Mouse (Mus musculus): Measurements from ENCODE around the gene Flnc. TPM values are rescaled to one million over a fixed set of nuclear protein-coding genes. Genes with fewer than 3 reads are reported as not detected.

Flnc gene
- total RNA-seq, 2 experiments from 2014 or later: 393 to 460 TPM

DNA sequence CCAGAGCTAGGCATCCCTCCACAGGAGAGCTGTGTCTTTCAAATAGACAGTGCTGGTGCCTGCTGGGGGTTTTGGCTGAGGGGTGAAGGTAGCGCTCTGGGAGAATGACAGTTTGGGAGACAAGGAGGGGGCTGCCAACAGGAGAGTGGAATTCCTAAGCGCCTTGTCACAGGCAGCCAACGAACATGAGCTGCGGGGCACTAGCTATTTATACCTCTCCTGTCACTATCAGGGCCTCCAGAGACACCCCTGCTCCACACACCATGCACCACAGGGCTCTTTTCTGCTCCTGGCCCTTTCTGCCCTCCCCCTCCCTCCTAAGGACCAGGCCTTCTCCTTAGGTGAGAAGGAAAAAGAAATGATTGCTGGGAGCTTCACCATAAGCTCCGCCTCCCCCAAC lies 1.6 kb upstream of the Flnc start:
- DNase-seq: no peak

DNA sequence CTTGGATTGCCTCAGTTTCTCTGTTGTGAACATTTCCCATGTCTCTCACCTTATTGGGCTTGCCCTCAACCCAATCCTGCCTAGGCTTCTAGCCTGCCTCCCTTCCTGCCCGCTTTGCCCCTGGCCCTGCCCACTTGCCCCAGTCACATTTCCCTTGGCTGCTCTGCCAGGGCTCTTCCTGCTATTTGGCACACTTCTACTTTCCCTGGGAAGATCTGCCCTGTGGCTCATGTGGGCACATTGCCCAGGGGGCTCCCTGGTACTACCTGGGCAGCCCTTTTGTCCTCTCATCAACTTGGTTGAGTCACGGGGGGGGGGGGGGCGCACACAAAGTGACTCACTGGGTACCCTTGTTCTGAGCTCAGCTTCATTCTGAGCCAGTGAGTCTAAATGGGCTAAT lies 900 bp upstream of the Flnc start:
- DNase-seq: no peak

DNA sequence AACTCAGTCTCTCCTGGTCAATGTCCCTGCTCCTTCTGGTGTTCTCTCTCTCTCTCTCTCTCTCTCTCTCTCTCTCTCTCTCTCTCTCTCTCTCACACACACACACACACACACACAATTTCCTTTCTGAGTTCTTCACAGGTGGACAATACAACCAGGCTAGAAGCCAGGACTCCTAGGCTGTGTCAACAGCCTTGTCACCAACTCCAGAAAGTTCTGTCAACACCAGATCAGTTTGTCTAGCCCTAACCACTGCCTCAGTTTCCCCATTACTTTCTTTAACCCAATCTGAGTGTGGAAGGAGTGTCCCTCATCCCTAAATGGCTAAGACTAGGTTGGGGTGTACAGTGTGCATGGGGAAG lies 399 bp upstream of the Flnc start:
- no peak for DNase-seq

DNA sequence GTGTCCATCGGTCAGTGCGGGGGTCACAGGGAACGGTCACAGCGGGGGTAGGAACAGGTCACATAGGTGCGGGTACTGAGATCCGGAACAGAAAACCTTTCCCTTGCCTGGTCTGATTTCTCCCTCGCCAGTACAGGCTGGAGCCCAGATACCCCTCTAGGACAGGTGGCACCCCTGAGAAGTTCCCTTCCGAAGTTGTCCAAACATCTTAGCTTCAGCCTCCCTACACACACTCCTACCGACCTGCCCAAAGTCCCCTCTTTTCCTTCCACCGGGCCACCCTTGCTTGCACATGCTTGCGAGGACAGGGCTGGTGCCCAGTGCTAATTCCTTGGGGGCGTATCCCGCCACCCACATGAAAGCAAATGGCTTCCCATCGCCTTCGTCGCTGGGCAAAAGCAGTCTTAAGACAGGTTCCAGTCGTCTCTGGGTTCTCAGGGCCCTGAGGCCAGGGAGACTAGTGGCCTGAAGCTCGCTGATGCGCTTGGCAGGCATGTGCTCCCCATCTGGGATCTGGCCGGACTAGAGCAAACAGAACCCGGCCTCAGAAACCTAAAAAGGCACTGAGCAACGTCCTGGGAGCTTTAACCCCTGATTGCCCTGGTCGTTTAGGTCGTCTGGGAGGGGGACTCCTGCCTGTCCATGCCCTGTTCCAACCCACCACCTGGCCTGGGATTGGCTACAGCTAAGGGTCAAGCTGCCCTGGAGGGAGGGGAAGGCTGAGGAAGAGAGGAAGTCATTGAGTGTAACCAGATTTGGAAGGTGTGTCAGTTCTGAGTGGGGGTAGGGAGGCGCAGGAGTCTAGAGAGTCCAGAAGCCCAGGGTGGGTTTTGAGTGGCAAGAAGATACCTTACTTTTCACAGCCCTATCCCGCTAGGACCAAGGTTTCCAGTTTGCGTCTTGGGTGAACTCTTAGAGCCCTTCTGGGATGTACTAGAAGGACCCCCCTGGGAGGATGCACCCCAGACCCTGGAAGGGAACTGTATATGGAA lies 1.0 kb downstream of the Flnc start:
- DNase-seq: peak; percentile 68

DNA sequence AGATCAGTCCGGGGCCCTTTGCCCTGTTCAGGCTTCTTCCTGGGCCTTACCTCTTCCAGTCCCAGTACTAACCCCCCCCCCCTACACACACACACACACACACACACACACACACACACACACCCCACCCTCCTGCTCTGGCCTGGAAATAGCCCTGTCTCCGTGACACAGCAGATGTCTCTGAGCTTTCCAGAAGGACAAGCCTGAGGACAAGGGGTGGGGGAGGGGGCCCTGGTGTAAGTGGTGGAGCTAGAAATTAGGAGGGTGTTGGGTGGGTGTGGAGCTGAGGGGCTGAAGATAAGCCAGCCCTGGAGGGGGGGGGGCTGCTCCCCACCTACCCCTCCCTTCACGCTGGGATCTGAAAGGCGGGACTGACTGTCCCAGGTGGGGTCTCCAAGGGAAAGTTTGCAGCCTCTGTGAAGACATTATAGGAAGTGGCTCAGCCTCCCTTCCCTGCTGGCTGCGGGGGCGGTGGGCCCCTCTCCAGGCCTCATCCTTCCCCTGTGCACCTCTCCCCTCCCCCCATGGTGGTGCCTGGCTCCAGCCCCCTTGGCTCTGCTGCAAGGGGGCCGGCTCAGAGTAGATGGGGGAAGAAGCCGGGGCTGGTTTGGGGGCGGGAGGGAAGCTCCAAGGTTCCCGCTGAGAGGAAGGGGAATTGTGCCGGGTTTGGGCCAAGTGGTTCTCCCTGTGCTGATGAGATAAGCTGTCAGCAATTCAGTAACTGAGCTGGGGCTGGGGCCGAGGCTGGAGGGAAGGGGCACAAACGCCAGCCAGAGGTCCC lies 2.0 kb downstream of the Flnc start:
- DNase-seq: peak; percentile 78

DNA sequence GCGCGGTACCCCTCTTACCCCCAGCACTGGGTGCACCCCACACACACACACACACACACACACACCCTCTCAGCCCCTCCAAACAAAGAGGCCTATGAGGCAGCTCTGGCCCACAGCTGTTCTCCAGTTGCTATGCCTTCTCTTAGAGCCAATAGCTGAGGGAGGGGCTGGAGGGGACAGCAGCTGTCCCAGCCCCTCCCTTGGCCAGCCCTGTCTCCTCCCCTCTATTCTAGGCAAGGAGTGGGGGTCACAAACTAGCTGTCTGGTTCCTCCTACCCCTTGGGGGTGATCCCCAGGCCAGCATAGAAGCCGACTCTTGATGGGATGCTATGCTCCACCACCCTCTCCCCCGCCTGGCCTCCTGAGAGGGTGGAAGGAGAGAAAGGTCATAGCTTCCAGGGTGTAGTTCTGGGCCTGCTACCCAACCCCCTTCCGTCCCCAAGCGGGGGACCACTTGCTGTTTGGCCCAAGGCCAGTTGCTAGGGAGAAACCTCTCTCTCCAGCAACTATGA lies 2.9 kb downstream of the Flnc start:
- DNase-seq: peak; percentile 62

DNA sequence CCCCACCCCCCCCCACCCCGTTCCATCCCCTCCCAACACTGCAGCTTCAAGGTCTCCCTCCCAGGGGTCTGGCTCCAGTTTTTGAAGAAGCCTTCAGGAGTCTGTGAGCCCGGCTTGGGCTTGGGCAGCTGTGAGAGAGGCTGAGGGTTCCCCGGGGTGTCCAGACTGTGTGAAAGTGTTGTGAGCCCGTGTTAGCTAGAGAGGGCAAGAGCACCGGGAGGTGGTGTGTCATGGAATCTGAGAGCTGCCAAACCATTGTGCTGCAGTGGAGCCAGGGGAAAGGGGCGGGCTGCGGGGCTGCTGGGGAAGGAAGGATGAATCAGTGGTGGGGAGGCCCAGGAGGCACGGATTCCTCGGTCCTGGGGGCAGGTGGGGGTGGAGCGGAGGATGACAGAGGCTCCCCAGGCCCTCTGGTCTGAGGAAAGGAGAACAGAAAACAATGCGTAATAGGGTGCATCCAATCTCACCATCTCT lies 3.4 kb downstream of the Flnc start:
- DNase-seq: peak; percentile 72

DNA sequence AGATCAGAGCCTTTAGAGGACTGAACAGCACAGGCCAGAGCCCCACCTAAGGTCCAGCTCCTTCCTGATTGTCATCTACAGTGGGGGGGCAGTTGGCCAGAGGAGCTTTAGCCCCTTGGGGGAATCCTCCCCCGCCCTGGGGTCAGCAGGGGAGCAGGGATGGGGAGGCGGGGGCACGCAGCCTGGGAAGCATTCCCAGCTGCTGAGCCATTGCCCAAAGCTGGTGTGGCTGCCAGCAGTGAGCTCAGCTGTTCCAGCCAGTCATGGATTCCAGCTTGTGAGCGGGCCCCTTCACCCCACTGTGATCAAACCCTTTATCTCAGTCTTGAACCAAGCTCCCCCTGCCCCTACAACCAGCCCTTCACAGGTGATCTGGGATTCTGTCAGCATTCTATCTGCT lies 6.2 kb downstream of the Flnc start:
- DNase-seq: peak; percentile 67

DNA sequence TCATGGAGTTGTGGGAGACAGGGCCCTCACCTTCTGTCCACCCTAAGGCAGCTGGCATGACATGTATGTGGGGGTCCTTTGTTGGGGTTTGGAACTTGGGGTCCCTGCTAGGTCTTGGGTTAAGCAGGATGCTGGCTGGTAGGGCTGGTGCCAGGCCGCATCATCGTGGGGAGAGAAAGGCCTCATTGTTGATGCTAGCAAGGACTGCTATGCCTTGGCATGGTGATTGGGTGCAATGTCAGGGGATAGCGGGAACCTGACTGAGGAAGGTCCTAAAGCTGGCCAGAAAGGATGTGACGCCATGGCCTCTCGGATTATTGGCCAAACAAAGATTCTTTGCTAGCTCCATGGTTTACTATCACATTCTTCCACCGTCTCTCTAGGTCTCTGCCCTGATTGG lies 6.7 kb downstream of the Flnc start:
- DNase-seq: no peak

DNA sequence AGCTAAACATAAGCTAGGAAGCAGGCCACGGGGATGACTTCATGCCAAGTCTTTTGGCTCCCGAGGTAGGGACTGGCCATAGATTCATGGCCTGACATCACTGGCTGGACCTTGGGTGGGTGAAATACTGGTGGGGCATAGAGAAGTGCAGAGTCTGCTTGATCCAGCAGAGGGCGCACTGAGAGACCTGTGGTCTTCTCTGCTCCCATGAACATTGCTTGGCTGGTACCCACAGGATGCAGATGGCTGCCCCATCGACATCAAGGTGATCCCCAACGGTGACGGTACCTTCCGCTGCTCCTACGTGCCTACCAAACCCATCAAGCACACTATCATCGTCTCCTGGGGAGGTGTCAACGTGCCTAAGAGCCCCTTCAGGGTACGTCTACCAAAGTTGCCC lies 11.7 kb downstream of the Flnc start:
- DNase-seq: peak; percentile 66

DNA sequence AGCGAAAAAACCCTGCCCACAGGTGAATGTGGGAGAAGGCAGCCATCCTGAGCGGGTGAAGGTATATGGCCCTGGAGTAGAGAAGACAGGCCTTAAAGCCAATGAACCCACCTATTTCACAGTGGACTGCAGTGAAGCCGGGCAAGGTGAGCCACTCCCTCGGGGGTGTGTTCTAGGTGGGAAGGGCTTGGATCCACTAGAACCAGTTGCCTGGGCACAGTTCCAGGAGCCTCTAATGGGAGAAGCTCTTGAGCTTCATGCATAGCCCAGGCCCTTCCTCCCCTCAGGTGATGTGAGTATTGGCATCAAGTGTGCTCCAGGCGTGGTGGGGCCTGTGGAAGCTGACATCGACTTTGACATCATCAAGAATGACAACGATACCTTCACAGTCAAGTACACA lies 12.3 kb downstream of the Flnc start:
- no peak for DNase-seq

DNA sequence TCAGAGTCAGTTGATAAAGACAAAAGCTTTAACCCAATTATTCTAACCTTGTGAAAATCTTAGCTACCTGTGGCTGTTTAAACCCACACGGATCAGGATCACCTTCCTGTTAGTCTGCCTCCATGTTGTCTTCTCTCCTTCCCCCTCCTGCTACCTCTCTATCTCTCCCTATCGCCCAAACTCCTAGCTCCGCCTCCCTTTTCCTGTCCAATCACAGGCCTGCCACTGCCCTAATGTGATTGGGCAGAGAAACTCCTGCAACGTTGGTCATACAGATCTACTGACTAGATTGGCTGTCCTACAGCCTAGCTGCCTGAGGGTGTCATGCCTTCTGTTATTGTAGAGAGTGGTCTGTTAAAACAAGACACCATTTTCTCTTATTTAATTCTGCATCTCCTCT lies 16.8 kb downstream of the Flnc start:
- DNase-seq: no peak

DNA sequence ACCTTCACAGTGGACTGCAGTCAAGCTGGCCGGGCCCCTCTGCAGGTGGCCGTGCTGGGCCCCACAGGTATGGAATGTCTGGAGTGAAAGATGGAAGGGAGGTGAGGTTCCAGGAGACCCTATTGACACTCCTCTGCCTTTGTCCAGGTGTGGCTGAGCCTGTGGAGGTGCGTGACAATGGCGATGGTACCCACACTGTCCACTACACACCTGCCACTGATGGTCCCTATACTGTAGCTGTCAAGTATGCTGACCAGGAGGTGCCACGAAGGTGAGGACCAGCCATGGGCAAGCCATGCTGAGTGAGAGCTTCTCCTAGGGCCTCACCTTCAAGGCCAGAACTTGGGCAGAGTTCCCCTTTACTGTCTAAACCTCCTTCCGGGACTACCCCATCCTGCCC lies 17.6 kb downstream of the Flnc start:
- no peak for DNase-seq

DNA sequence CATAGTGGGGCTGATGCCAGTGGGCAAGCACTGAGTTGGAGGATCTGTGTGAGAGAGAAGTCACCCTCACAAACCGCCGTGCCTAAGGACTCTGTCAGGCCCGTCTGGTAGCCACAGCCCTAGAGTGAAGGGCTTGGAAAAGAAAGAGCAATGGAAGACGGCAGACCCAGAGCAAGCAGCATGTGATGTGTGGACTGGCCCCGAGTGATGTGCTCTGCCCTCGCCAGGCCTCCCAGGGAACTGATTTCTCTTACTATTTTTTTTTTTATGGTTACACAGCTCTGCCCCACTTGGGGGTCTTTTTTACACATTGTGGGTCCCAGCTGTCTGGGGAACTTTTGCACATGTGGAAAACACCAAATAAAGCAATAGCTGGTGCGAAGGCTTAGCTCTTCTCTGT lies 28.4 kb downstream of the Flnc start:
- DNase-seq: peak; percentile 5

DNA sequence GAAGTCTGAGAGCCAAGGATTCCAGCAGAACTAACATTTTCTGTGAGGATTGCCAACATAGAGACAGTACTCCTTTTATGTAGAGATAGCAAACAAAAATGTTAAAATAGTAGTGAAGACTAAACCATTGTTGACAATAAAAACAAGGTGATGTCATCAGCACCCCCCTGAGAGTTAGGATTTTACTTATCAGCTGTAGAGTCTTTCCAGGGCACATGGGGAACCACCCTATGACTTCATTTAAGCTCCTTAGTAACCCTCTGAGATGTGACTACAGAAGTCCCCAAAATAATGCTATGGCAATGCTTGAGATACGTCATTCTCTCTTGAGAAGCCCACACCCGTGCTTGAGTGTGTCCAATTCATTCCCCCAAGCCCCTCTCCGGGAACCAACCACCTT lies 30.3 kb downstream of the Flnc start:
- DNase-seq: no peak

DNA sequence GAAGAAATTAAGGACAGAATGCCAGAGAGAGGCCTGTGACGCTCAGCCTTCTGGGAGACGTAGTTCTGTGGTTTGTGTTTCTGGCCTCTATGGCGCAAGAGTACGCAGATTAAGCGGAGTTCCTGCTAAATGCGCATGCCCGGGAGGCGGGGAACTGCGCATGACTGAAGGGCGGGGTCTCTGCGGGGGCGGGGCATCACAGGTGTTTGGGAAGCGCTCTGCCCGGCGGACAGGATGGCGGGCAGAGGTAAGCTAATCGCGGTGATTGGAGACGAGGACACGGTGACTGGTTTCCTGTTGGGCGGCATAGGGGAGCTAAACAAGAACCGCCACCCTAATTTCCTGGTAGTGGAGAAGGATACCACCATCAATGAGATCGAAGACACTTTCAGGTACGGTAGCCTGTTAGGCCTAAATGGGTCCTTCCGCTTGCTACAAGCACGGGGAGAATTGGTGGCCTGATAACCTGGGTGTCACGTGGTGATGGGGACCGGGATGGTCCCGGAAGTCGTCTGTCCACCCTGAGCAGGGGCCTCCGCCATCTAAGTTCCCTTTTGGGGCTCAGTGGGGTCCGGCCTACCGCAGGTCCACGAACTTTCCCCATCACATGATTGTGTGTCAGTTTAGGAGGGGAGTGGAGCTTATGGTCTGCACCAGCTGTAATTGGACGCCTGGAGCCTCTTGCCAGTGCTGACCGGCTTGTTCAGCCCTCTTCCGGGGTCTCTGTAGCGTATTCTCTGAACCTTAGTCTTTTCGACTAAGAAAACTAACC lies 34.7 kb downstream of the Flnc start, which contains the start of gene Atp6v1f:
Gene Atp6v1f (plus strand): TSS at position 136 of the 772 bp plus-strand sequence.
- DNase-seq: peak; percentile 93

DNA sequence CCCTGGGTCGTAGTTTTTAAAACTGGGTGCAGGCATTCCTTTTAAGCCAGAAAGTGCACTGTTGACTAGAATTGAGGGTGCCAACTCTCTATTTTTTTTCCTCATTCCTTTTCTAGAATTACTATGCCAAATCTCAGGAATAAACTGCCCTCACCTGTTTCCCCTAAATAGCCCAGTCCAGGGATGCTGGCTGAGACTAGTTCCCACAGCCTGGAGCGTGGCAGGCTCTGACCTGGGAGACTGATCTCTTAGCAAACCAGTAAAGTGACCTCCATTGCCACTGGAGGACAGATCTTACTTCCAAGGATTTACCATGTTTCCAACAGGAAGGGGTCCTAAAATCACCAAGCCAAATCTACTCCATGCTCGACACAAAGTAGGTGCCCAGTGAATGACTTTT lies 35.8 kb downstream of the Flnc start:
- no peak for DNase-seq

DNA sequence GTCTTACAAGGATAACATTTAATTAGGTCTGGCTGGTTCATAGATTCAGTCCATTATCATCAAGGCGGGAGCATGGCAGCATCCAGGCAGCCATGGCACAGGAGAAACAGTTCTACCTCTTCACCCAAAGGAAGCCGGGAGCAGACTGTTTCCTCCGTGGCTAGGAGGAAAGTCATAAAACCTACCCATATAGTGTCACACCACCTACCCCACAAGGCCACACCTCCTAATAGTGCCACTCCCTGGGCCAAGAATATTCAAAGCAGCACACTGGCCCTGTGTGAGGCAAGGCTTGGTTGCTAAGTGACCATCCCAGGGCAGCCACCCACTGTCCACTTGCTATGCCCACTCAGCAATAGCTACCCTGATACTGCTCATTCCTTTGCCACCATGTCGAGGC lies 38.1 kb downstream of the Flnc start, which contains the start of gene Atp6v1fnb:
Gene Atp6v1fnb (plus strand): TSS at position 301 of the 400 bp plus-strand sequence.
- no peak for DNase-seq

DNA sequence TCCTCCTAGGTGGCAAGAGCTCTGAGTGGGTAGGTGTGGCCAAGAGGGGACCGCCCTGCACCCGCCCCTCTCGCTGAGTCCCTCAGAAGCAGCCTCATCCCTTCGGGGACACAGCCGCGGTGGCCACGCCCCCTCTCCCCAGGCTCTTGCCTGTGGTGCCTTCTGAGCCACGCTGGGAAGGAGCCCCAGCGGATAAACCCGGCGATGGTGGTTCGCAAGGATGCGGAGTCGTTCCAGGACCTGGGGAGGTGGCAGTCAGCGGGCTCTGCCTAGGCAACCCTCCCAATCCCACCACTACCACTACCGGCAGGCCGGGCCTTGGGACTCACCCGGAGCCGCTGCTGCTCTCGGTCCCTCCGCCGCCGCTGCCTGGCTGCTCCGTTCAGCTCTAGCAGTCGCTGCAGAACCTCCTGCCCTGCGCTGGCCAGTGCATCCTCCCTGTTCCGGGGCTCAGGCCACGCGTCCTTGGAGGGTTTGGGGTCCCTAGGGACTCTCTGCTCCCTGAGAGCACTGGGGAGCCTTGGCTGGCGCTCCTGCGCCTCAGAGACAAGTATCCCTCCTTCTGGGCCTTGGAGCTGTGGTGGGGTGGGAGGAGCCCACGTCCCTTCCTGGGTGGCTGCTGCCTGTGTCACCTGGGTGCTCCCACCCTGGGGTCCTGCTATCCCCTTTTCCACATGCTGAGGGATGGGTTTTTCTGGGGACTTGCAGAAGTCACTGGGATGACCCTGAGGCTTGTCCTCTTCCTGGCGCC lies 41.1 kb downstream of the Flnc start:
- DNase-seq: peak; percentile 67

DNA sequence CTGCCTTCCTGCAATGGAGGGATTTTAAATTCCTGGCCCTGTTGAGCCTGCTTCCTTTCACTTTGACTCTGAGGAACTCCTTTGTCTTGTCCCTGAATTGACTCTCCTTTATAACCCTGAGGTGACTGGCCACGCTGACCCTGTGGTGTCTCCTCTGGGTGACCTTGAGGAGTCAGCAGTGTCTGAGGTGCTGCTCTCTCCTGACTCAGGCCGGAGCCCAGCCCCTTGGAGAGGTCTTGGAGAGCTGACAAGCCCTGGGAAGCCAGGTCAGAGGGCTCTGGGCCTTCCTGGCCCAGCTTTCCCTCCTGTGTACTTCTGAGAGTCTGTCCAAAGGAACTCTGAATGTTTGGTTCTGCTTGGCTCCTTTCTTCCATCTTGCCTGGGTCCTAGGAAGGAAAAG lies 41.7 kb downstream of the Flnc start:
- no peak for DNase-seq

DNA sequence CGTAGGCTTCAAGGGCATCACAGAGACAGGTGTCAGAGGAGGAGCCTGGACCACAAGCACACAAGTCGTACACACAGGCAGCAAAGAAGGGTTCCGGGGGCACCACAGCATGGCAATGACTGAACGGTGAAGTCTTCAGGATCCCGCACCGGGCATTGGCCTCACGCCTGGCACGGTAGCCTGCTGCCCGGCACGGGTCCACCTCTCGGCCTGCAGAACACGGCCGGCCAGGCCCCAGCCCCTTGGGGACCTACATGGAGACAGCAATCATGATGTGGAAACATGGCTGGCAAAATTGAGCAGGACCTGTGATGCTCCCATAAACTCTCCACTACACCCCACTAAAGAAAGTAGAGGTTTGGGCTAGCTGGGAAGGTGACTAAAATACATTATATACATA lies 49.6 kb downstream of the Flnc start:
- no peak for DNase-seq
